Mouse (Mus musculus) myocyte (in vitro differentiated cells): ENCODE measurements around the gene Lep. TPM values are rescaled to one million over a fixed set of nuclear protein-coding genes. Genes with fewer than 3 reads are reported as not detected.

Source experiments
- H3K27me3 ChIP-seq: one replicate; pipeline ENCODE4 v1.6.1; 2011; ENCODE audit not compliant: control insufficient read depth, insufficient read depth, insufficient read length
- H3K36me3 ChIP-seq: one replicate; pipeline ENCODE4 v1.6.1; 2011; ENCODE audit not compliant: control insufficient read depth, insufficient read depth
- H3K4me2 ChIP-seq: one replicate; pipeline ENCODE4 v1.6.1; 2011; ENCODE audit warnings: low read depth, control low read depth
- H3K4me3 ChIP-seq: one replicate; pipeline ENCODE4 v1.5.1; 2011; ENCODE audit warnings: mild to moderate bottlenecking, control low read depth, moderate library complexity
- H3K79me2 ChIP-seq: one replicate; pipeline ENCODE4 v1.6.1; 2011; ENCODE audit not compliant: control insufficient read depth, insufficient read depth
- H3ac ChIP-seq: one replicate; pipeline ENCODE4 v1.6.1; 2011; ENCODE audit not compliant: control insufficient read depth, insufficient read length
- CEBPB ChIP-seq: IDR thresholded peaks from 2 replicates; pipeline ENCODE4 v1.6.1; 2011; ENCODE audit warnings: mild to moderate bottlenecking, moderate library complexity; ENCODE audit not compliant: poor library complexity, insufficient read depth, severe bottlenecking
- E2F4 ChIP-seq: IDR thresholded peaks from one replicate; pipeline ENCODE4 v1.6.1; 2011; ENCODE audit warnings: mild to moderate bottlenecking, control low read depth, moderate library complexity; ENCODE audit not compliant: insufficient read depth
- MAX ChIP-seq: IDR thresholded peaks from one replicate; pipeline ENCODE4 v1.6.1; 2011; ENCODE audit warnings: low read depth, mild to moderate bottlenecking, control low read depth
- MYOD1 ChIP-seq, 3 experiments: IDR thresholded peaks; one replicate each; pipeline ENCODE4 v1.6.1; 2011; ENCODE audit warnings: control low read depth in 2 of 3, low read depth in 2 of 3, mild to moderate bottlenecking in 2 of 3, moderate library complexity in 1 of 3; ENCODE audit not compliant: insufficient read length in 2 of 3, control insufficient read depth in 1 of 3
- MYOG ChIP-seq, 3 experiments: IDR thresholded peaks; one replicate each; pipeline ENCODE4 v1.6.1; 2011; ENCODE audit warnings: control low read depth in 2 of 3, low read depth in 2 of 3, mild to moderate bottlenecking in 2 of 3; ENCODE audit not compliant: insufficient read length in 2 of 3, control insufficient read depth in 1 of 3, insufficient read depth in 1 of 3
- POLR2A ChIP-seq: IDR thresholded peaks from one replicate; pipeline ENCODE4 v1.6.1; 2011; ENCODE audit warnings: low read depth, mild to moderate bottlenecking, control low read depth, moderate library complexity; ENCODE audit not compliant: insufficient read length
- POLR2AphosphoS2 ChIP-seq: IDR thresholded peaks from one replicate; pipeline ENCODE4 v1.6.1; 2011; ENCODE audit warnings: low read depth, control low read depth; ENCODE audit not compliant: insufficient read length
- REST ChIP-seq: IDR thresholded peaks from one replicate; pipeline ENCODE4 v1.6.1; 2011; ENCODE audit warnings: mild to moderate bottlenecking, control low read depth, moderate library complexity; ENCODE audit not compliant: insufficient read depth, insufficient read length
- SRF ChIP-seq: IDR thresholded peaks from one replicate; pipeline ENCODE4 v1.6.1; 2011; ENCODE audit warnings: low read depth; ENCODE audit not compliant: control insufficient read depth, insufficient read length
- TCF12 ChIP-seq: IDR thresholded peaks from one replicate; pipeline ENCODE4 v1.6.1; 2011; ENCODE audit warnings: mild to moderate bottlenecking, control low read depth; ENCODE audit not compliant: poor library complexity, insufficient read depth, severe bottlenecking
- TCF3 ChIP-seq: IDR thresholded peaks from one replicate; pipeline ENCODE4 v1.6.1; 2011; ENCODE audit warnings: low read depth, control low read depth; ENCODE audit not compliant: insufficient read length
- USF1 ChIP-seq: IDR thresholded peaks from one replicate; pipeline ENCODE4 v1.6.1; 2011; ENCODE audit warnings: low read depth, mild to moderate bottlenecking, control low read depth, moderate library complexity
- polyA plus RNA-seq: library from polyadenylated mRNA; unstranded; fragments of >200 nt; fragmentation: generic; extraction: Trizol; gene quantifications from one replicate; pipeline ENCODE4 v1.2.1, GENCODE M21; 2012; ENCODE audit warnings: missing spikeins

Gene Lep
- polyA plus RNA-seq, 1 experiment: not detected

- H3ac ChIP-seq: no peak overlapping the region
- H3K27me3 ChIP-seq: peaks cover 13% of the 10 kb centered on the region
- no peaks in the 10 kb centered on the region for H3K79me2 ChIP-seq
- no peak overlapping the region for H3K4me2 ChIP-seq
- no peaks in the 10 kb centered on the region for H3K36me3 ChIP-seq
- TF ChIP-seq TCF12: no peak
- TF ChIP-seq E2F4: no peak
- TF ChIP-seq MYOD1 (IDR thresholded peaks at IDR 0.05; ENCODE audit: control insufficient read depth in 1 of 3, insufficient read length in 2 of 3, low read depth in 2 of 3): no peak
- TF ChIP-seq SRF: no peak
- TF ChIP-seq POLR2AphosphoS2: no peak
- TF ChIP-seq MAX: no peak
- no peak for TF ChIP-seq REST
- H3K4me3 ChIP-seq: no peak overlapping the region
Observed at GRCm38 (mm10) chr6:29108376-29108775, 48.4 kb downstream of the Lep start.

GRCm38 (mm10) chr6:29111501-29111900, 51.5 kb downstream of the Lep start:
- Histone ChIP-seq H3K4me3 (no peak overlapping the region), H3ac (no peak overlapping the region), H3K4me2 (no peak overlapping the region), H3K36me3 (no peaks in the 10 kb centered on the region), H3K27me3 (peaks cover 4% of the 10 kb centered on the region), H3K79me2 (no peaks in the 10 kb centered on the region)
- TF ChIP-seq E2F4 (no peak), MYOG (IDR thresholded peaks at IDR 0.05; ENCODE audit: control insufficient read depth in 1 of 3, insufficient read depth in 1 of 3, insufficient read length in 2 of 3, low read depth in 2 of 3) (no peak), REST (no peak), CEBPB (no peak), USF1 (no peak), TCF3 (no peak), POLR2AphosphoS2 (no peak), SRF (no peak), POLR2A (no peak)

DNA sequence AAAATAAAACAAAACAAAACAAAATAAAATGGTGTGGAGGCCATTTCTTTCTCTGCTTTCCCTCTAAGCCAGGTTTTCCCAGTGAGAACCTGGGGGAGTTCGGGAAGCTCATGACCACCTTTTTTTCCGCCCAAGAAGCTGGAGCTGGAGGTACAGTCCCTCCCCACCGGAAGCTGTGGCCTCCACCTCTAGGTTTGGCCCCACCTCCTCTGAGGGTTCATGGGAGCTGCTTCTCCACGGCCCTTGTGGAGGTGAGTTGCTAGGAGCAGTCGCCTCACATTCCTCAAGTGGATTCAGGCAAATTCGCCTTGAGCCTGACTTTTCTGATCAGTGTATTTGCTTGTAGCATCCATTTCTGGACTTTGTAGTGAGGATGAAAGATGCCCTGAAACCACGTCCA, 55.7 kb downstream of the Lep start:
- H3K4me2 ChIP-seq: no peak overlapping the region
- no peak overlapping the region for H3ac ChIP-seq
- no peak for TF ChIP-seq POLR2A
- TF ChIP-seq E2F4: no peak
- TF ChIP-seq USF1: no peak
- TF ChIP-seq TCF12: no peak
- H3K79me2 ChIP-seq: no peaks in the 10 kb centered on the region
- no peaks in the 10 kb centered on the region for H3K36me3 ChIP-seq
- no peak overlapping the region for H3K4me3 ChIP-seq
- H3K27me3 ChIP-seq: no peaks in the 10 kb centered on the region

DNA sequence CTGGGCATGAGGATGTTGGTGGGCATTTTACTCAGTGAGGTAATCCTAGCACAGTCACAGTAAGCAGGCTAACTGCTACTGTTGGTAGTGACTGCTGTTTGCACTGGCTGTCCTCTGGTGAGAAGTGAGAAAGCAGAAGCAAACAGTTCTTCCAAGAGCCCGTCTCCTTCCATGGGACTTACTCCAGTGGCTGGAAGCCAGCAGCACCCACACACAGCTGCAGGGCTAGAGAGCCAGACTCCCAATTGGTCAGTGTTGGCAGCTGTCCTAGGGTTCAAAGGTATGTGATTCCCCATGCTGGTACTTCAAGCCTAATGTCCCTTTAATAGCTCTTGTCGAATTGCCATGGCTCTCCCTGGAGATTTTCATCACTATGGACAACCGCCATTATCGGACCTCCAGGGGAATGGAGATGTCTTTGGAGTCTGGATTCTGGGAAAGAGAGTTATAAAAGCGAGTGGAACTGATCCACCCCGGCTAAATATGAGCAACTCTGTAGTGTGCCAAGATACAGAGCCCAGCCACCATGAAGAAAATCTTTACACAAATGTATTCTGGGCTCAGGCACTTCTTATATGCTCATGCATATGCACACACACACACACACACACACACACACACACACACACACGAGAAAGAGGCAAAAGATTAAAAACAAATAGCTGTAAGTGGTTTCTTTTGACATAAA, 57.5 kb downstream of the Lep start:
- TF ChIP-seq MYOD1 (IDR thresholded peaks at IDR 0.05; ENCODE audit: control insufficient read depth in 1 of 3, insufficient read length in 2 of 3, low read depth in 2 of 3): peak in 2 of 3 experiments; percentile 54 to 68
- TF ChIP-seq TCF3: no peak
- no peak for TF ChIP-seq POLR2AphosphoS2
- TF ChIP-seq REST: no peak
- peak in 2 of 3 experiments; percentile 70 to 73 for TF ChIP-seq MYOG (IDR thresholded peaks at IDR 0.05; ENCODE audit: control insufficient read depth in 1 of 3, insufficient read depth in 1 of 3, insufficient read length in 2 of 3, low read depth in 2 of 3)
- no peaks in the 10 kb centered on the region for H3K27me3 ChIP-seq
- no peak overlapping the region for H3K4me3 ChIP-seq
- H3K36me3 ChIP-seq: no peaks in the 10 kb centered on the region
- no peak overlapping the region for H3ac ChIP-seq
- H3K79me2 ChIP-seq: no peaks in the 10 kb centered on the region
- peak overlapping the region; percentile 40 for H3K4me2 ChIP-seq

- H3K79me2 ChIP-seq: no peaks in the 10 kb centered on the region
- no peak overlapping the region for H3K4me3 ChIP-seq
- H3ac ChIP-seq: no peak overlapping the region
- no peak for TF ChIP-seq E2F4
- no peak for TF ChIP-seq POLR2A
- TF ChIP-seq MYOG (IDR thresholded peaks at IDR 0.05; ENCODE audit: control insufficient read depth in 1 of 3, insufficient read depth in 1 of 3, insufficient read length in 2 of 3, low read depth in 2 of 3): no peak
- TF ChIP-seq USF1: no peak
- no peak for TF ChIP-seq MYOD1 (IDR thresholded peaks at IDR 0.05; ENCODE audit: control insufficient read depth in 1 of 3, insufficient read length in 2 of 3, low read depth in 2 of 3)
- no peak for TF ChIP-seq TCF12
- no peak for TF ChIP-seq SRF
- TF ChIP-seq POLR2AphosphoS2: no peak
- no peak for TF ChIP-seq REST
- no peak for TF ChIP-seq CEBPB
- H3K36me3 ChIP-seq: no peaks in the 10 kb centered on the region
- no peaks in the 10 kb centered on the region for H3K27me3 ChIP-seq
- no peak overlapping the region for H3K4me2 ChIP-seq
Observed at GRCm38 (mm10) chr6:29118231-29118630, 58.2 kb downstream of the Lep start.
